Mouse (Mus musculus): ENCODE data around the gene Samd4b.

DNA sequence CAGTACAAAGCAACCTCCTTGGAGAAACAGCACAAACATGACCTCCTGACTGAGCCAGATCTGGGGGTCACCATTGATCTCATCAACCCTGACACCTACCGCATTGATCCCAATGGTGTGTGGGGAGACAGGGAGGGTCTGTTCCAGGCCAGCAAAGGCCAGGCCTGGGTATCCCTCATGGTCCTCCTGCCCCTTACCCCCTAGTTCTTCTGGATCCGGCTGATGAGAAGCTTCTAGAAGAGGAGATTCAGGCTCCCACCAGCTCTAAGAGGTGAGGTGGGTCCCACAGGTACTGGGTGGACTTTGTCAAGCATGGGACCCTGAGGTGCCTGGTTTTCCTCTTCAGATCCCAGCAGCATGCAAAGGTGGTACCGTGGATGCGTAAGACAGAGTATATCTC is 202.5 kb downstream of the Samd4b start:
- TF ChIP-seq CTCF (conservative IDR thresholded peaks at IDR 0.05; ENCODE audit: low read length): no peak
- TF ChIP-seq NANOG (IDR thresholded peaks at IDR 0.05; ENCODE audit: borderline replicate concordance, low read length): no peak

Data from E14TG2a.4 (cell line).